Mouse (Mus musculus) E14TG2a.4 (cell line): ENCODE measurements around the gene Ric3.

Source experiments
- CTCF ChIP-seq: conservative IDR thresholded peaks from 2 replicates; pipeline ENCODE4 v1.5.1; 2014; ENCODE audit warnings: low read length
- NANOG ChIP-seq: IDR thresholded peaks from 2 replicates; pipeline ENCODE4 v1.6.1; 2014; ENCODE audit warnings: borderline replicate concordance, low read length, mixed read lengths
- POU5F1 ChIP-seq: IDR thresholded peaks from 2 replicates; pipeline ENCODE4 v1.6.1; 2014; ENCODE audit warnings: low read length, borderline replicate concordance

DNA sequence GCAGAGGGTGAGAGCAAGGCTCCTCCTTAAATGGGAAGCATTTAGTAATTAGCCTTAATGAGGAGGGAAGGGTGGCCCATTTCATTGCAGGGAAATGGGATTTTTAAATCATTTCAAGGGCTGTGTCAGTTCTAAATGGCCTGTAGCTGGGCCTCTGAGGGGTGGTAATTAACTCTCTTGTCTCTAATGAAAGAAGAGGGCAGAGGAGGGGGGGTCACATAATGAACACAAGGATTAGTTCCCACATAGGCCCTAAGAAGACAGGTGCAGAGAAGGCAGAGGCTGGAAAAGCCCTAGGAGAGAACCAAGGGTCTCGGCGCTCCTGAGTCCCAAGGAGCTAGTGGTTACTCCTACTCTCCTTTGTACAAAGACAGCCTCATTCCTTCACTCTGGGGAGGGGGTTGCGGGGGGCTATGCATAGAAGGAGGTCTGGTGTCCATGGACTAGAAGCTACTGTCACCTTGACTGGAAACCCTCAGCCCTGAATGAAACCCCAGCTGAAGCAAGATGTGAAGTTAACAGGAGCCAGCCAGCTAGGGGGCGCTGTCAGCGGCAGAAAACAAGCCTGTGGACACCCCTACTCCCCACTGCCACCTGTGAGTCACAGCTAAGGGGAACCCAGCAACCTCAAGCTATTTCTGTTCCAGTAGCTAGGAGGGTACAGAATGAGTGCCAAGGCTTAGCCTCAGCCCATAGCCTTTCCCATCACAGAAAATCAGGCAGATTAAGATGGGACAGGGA is 47.0 kb upstream of the Ric3 start:
- TF ChIP-seq CTCF (no peak), NANOG (no peak), POU5F1 (no peak)
